Mouse (Mus musculus): ENCODE measurements at regions not wholly inside any gene's neighbourhood (a gene's known extent, or its start where the extent isn't known, plus 50 kb on each side); places are given as distances from the start of the nearest gene placed in this dataset.
"Not testable (repeated sequence)": the region's sequence is repeated elsewhere in the genome, so short reads cannot be mapped to it uniquely, and the experiment has no call there.

DNA sequence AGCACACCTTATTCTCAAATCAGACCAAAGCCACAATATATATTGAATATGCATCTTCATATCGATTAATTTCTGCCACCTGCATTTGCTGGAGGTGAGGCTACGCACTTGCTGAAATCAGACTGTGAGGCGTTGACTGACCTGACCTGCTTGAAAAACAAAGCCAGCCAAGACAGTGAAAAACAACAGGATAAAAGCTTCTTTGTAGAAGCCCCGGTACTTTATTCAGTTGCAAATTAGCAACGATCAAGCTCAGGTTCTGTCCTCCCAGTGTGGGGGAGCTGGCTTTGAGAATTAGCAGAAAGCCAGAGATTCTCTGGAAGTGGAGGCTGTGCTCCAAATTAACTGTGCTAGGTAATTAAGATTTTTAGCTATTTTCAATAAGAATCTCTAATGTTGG lies 100.6 kb downstream of the Vmn2r79 start:
- H3K9me3 ChIP-seq (ENCODE audit: low read length), result peaks cover 44% of the 10 kb centered on the region
- peaks cover 20% of the 10 kb centered on the region for H3K4me1 ChIP-seq (replicated peaks; ENCODE audit: low read depth, low read length)
- H3K4me3 ChIP-seq (replicated peaks; ENCODE audit: low read length), result peak overlapping the region; percentile 26; the same call in 1 of the 2 replicates
- H3K36me3 ChIP-seq (ENCODE audit: insufficient read depth, low read length), result peaks cover 13% of the 10 kb centered on the region
- no peaks in the 10 kb centered on the region for H3K27me3 ChIP-seq (ENCODE audit: insufficient read depth, low read length)
- peak; percentile 59; the same call in 1 of the 2 replicates for TF ChIP-seq POU5F1 (IDR thresholded peaks at IDR 0.05; ENCODE audit: borderline replicate concordance, low read length)
- no peak for TF ChIP-seq CTCF (conservative IDR thresholded peaks at IDR 0.05; ENCODE audit: low read length)
- peak; percentile 92 for TF ChIP-seq NANOG (IDR thresholded peaks at IDR 0.05; ENCODE audit: borderline replicate concordance, low read length)

DNA sequence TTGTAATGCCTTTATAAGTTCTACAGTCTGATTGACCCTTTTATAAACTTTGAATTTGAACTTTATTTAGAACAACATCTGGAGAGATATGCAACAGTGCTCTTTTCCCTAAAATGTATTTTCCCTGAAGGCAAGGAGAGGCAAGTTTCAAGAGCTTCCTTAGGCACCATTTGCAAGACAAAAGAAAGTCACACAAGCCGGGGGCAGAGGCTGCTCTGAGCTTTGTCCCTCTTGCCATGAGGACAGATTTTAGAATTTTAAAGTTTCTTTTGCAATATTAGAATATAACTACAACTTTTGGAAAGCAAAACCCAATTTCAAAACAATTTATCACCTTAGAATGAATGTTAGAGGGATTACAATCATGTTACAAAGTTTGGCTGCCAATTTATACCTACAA lies 103.7 kb downstream of the Vmn2r79 start:
- H3K27me3 ChIP-seq (ENCODE audit: insufficient read depth, low read length), result not testable (repeated sequence)
- H3K9me3 ChIP-seq (ENCODE audit: low read length), result peaks cover 52% of the 10 kb centered on the region
- peak overlapping the region; percentile 55; the same call in 1 of the 2 replicates for H3K4me3 ChIP-seq (replicated peaks; ENCODE audit: low read length)
- H3K36me3 ChIP-seq (ENCODE audit: insufficient read depth, low read length), result peaks cover 12% of the 10 kb centered on the region
- H3K4me1 ChIP-seq (replicated peaks; ENCODE audit: low read depth, low read length), result peaks cover 20% of the 10 kb centered on the region

DNA sequence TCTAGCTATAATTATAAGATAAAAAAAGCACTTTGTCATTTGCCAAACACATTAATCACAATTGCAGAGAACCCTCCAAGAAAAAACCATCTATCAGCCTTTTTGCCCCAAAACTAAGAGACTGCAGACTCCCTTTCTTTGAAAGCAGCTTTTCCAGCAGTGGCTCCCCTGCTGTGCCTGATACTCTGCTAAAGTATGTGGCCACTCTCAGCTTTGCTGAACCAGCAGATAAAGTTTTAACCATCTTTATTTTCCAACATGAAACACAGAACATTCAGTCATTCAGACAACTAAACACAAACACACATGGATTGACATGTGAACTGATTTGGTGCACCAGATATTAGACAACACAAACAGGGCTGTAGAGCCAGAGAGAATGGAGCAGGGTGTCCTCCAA lies 104.5 kb downstream of the Vmn2r79 start:
- Histone ChIP-seq H3K4me3 (replicated peaks; ENCODE audit: low read length) (peak overlapping the region; percentile 55), H3K4me1 (replicated peaks; ENCODE audit: low read depth, low read length) (peaks cover 15% of the 10 kb centered on the region), H3K9me3 (ENCODE audit: low read length) (peaks cover 44% of the 10 kb centered on the region)
- not testable (repeated sequence) for H3K36me3 ChIP-seq (ENCODE audit: insufficient read depth, low read length); H3K27me3 ChIP-seq (ENCODE audit: insufficient read depth, low read length)

DNA sequence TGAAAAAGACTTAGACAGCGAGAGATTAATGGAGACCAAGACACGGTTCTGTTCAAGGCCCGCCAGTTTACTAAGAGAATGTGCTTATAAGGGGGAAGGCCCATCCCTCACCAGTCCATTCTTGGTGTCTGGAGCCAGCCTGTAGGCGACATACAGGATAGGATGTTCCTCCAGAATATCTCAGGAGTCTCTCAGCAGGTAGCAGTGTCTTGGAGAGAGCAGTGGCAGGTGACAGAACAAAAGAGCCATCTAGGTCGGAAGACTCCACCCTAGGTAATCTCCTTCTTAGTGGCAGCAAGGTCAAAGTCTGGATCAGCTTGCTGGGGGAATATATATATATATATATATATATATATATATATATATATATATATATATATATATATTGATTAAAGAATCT lies 105.4 kb downstream of the Vmn2r79 start:
- not testable (repeated sequence) for H3K27me3 ChIP-seq (ENCODE audit: insufficient read depth, low read length); H3K4me1 ChIP-seq (replicated peaks; ENCODE audit: low read depth, low read length); H3K36me3 ChIP-seq (ENCODE audit: insufficient read depth, low read length)
- peaks cover 38% of the 10 kb centered on the region for H3K9me3 ChIP-seq (ENCODE audit: low read length)
- H3K4me3 ChIP-seq (replicated peaks; ENCODE audit: low read length), result peak overlapping the region; percentile 55

DNA sequence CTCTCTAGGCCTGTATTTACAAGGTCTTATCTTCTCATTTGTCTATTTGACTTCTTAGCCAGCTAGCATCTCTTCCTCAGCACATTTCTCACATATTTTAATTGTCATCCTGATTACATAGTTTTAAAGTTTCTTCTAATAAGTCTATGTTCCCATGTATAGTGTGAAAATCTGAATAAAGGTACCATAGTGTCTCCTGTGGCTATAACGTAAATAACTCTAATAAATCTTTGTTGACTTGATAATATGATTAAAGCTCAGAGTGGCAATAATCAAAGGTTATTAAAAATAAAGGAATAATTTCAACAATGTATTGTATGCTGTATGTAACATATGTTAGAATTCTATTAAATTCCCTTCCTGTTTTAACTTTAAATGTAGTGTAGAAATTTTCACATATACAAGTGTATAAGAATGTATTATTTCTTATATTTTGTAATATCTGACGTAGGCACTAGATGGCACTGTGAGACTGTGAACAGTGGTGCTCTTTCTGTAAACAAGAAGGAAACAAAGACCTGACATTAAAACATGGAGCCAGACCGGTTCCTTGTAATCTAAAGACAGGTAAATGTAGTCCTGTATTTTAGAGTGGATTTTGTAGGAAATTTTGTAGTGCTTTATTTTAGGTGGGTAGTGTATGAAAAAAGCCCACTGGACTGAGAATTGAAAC lies 114.5 kb downstream of the Vmn2r79 start:
- TF ChIP-seq CTCF (conservative IDR thresholded peaks at IDR 0.05; ENCODE audit: low read length) (peak; percentile 38), POU5F1 (IDR thresholded peaks at IDR 0.05; ENCODE audit: borderline replicate concordance, low read length) (no peak)
- Histone ChIP-seq H3K36me3 (ENCODE audit: insufficient read depth, low read length) (no peaks in the 10 kb centered on the region), H3K4me1 (replicated peaks; ENCODE audit: low read depth, low read length) (no peaks in the 10 kb centered on the region), H3K27me3 (ENCODE audit: insufficient read depth, low read length) (no peaks in the 10 kb centered on the region), H3K4me3 (replicated peaks; ENCODE audit: low read length) (no peak overlapping the region), H3K9me3 (ENCODE audit: low read length) (no peaks in the 10 kb centered on the region)

DNA sequence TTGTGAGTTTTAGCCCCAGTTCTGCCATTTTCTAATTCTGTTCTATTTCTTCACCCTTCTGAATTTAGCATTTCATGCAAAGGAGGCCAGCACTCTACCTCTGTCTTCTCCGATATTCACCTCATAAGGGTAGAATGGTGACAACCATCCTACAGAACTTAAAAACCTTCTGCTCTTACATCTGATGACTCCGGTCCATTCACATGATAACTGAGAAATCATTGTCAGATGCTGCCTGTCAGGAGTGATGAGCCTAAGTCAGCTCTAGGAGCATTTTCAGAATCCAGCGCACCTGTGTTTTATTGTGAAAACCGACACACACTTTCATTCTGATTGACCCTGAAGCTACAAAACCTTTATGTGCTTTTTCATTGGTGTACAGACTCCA lies 115.1 kb downstream of the Vmn2r79 start:
- Histone ChIP-seq H3K4me1 (replicated peaks; ENCODE audit: low read depth, low read length) (no peaks in the 10 kb centered on the region), H3K36me3 (ENCODE audit: insufficient read depth, low read length) (no peaks in the 10 kb centered on the region), H3K9me3 (ENCODE audit: low read length) (no peaks in the 10 kb centered on the region), H3K4me3 (replicated peaks; ENCODE audit: low read length) (no peak overlapping the region), H3K27me3 (ENCODE audit: insufficient read depth, low read length) (no peaks in the 10 kb centered on the region)
- TF ChIP-seq CTCF (conservative IDR thresholded peaks at IDR 0.05; ENCODE audit: low read length) (no peak), NANOG (IDR thresholded peaks at IDR 0.05; ENCODE audit: borderline replicate concordance, low read length) (no peak), POU5F1 (IDR thresholded peaks at IDR 0.05; ENCODE audit: borderline replicate concordance, low read length) (no peak)

DNA sequence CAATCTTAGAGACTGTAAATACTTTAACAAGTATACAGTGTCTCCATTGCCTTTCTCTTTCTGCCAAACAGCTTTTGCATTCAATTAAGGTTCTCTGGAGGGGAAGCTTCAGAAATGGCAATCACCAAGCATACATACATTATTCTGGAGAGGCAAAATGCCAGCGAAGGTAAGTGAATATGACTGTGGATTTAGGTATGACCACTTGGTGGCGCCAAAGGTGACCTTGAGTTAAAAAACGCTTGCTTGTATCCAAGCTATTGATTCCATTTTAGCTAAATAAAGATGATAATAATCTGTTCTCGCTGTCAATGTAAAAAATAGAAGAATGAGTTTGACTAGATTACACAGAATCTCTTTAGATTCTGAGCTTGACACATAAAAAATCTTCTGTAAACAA lies 117.7 kb downstream of the Vmn2r79 start:
- H3K36me3 ChIP-seq (ENCODE audit: insufficient read depth, low read length), result no peaks in the 10 kb centered on the region
- no peak overlapping the region for H3K4me3 ChIP-seq (replicated peaks; ENCODE audit: low read length)
- no peaks in the 10 kb centered on the region for H3K27me3 ChIP-seq (ENCODE audit: insufficient read depth, low read length)
- TF ChIP-seq NANOG (IDR thresholded peaks at IDR 0.05; ENCODE audit: borderline replicate concordance, low read length), result no peak
- no peak for TF ChIP-seq POU5F1 (IDR thresholded peaks at IDR 0.05; ENCODE audit: borderline replicate concordance, low read length)
- peak; percentile 57 for TF ChIP-seq CTCF (conservative IDR thresholded peaks at IDR 0.05; ENCODE audit: low read length)
- no peaks in the 10 kb centered on the region for H3K4me1 ChIP-seq (replicated peaks; ENCODE audit: low read depth, low read length)
- H3K9me3 ChIP-seq (ENCODE audit: low read length), result peaks cover 19% of the 10 kb centered on the region

DNA sequence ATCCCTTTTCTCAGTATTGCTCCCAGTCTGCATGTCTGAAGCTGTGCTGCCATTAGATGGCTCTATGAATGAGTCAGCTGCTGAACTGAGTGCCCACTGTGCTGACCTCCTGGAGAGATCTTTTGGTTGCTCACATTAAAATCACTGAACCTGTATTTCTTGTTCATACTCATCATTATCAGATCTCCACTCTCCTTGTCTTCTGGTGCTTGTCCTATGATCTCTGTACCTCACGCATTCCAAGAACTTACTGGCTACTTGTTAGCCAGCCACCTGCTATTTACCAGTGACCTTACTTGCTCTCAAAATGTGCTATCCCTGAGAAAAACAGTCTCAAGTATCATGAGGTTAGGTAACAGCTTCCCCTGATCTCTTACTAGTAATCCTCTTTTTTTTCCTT lies 123.4 kb upstream of the Nox4 start:
- Histone ChIP-seq H3K9me3 (ENCODE audit: low read length) (peaks cover 14% of the 10 kb centered on the region), H3K36me3 (ENCODE audit: insufficient read depth, low read length) (no peaks in the 10 kb centered on the region), H3K4me3 (replicated peaks; ENCODE audit: low read length) (no peak overlapping the region), H3K4me1 (replicated peaks; ENCODE audit: low read depth, low read length) (no peaks in the 10 kb centered on the region), H3K27me3 (ENCODE audit: insufficient read depth, low read length) (no peaks in the 10 kb centered on the region)
- TF ChIP-seq NANOG (IDR thresholded peaks at IDR 0.05; ENCODE audit: borderline replicate concordance, low read length) (no peak), CTCF (conservative IDR thresholded peaks at IDR 0.05; ENCODE audit: low read length) (no peak), POU5F1 (IDR thresholded peaks at IDR 0.05; ENCODE audit: borderline replicate concordance, low read length) (no peak)

DNA sequence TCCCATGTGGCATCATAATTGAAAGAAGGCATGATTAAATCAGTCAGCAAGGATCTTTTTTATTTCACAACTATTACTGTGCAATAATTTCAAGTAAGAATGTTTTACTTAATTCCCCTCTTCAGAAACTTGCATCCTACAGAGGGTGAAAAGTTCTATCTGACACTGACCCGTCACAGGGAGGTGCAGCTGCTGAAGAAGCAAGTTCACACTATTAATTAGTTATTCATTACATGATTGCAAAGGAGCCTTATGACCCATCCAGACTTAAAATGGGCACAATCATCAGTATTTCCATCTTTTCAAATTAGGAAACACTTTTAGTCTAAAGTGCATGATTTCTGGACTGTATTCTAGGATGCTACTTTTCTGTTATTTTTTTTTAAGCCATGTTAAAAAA lies 100.0 kb upstream of the Nox4 start:
- TF ChIP-seq CTCF (conservative IDR thresholded peaks at IDR 0.05; ENCODE audit: low read length), result no peak
- TF ChIP-seq POU5F1 (IDR thresholded peaks at IDR 0.05; ENCODE audit: borderline replicate concordance, low read length), result no peak
- no peak for TF ChIP-seq NANOG (IDR thresholded peaks at IDR 0.05; ENCODE audit: borderline replicate concordance, low read length)
- Histone ChIP-seq H3K9me3 (ENCODE audit: low read length) (no peaks in the 10 kb centered on the region), H3K4me3 (replicated peaks; ENCODE audit: low read length) (no peak overlapping the region)

More for the DNA sequence above, 100.0 kb upstream of the Nox4 start:
- Histone ChIP-seq H3K4me1 (replicated peaks; ENCODE audit: low read depth, low read length) (no peaks in the 10 kb centered on the region), H3K36me3 (ENCODE audit: insufficient read depth, low read length) (no peaks in the 10 kb centered on the region), H3K27me3 (ENCODE audit: insufficient read depth, low read length) (no peaks in the 10 kb centered on the region)

All from E14TG2a.4 (cell line).